In genomic region chr10:77031768-77032375, GRCm38 (mm10) we compare ENCODE assay signal across 8 mouse cellular contexts. TPM values are rescaled to one million over a fixed set of nuclear protein-coding genes. Genes with fewer than 3 reads are reported as not detected.
A peak's percentile ranks its signal among the peaks of the same experiment; 100 is the strongest.
DNase-seq lines count a peak whose midpoint lies in the region; ATAC-seq and TF ChIP-seq lines count a peak whose summit lies in the region.

Gene Slc19a1 (plus strand): TSS chr10:77032241.

- WGBS in heart, postnatal 0 days = 64% methylated on average over 13 of the region's 13 CpGs
- WGBS in forebrain, embryonic 10.5 days = 36% methylated on average over 13 of the region's 13 CpGs
- WGBS in kidney, embryonic 15.5 days = 42% methylated on average over 13 of the region's 13 CpGs
- WGBS in liver, embryonic 15.5 days (ENCODE audit: insufficient replicate concordance) = 67% methylated on average over 13 of the region's 13 CpGs

- H3K4me1 ChIP-seq in heart, postnatal 0 days (ENCODE audit: control insufficient read depth, insufficient read depth) = peaks cover 9% of the 10 kb centered on the region; the same call in 1 of the 2 replicates
- peaks cover 35% of the 10 kb centered on the region for H3K4me1 ChIP-seq in forebrain, embryonic 10.5 days
- H3K4me1 ChIP-seq in kidney, embryonic 15.5 days = peaks cover 30% of the 10 kb centered on the region
- H3K4me1 ChIP-seq in liver, embryonic 15.5 days (replicated peaks) = peaks cover 45% of the 10 kb centered on the region

- H3K9ac ChIP-seq in heart, postnatal 0 days (replicated peaks; ENCODE audit: low read depth, low read length) = peak within 1 kb of the TSS; percentile 60
- peak within 1 kb of the TSS; percentile 76 for H3K9ac ChIP-seq in kidney, embryonic 15.5 days
- peak within 1 kb of the TSS; percentile 64 for H3K9ac ChIP-seq in liver, embryonic 15.5 days

- H3K27me3 ChIP-seq in heart, postnatal 0 days (ENCODE audit: control insufficient read depth, insufficient read depth, low read length) = 0 out of 2 replicates have a peak, but pooled peaks cover 6% of the 10 kb centered on the region
- peaks cover 25% of the 10 kb centered on the region for H3K27me3 ChIP-seq in forebrain, embryonic 10.5 days (ENCODE audit: poor library complexity, severe bottlenecking)
- H3K27me3 ChIP-seq in kidney, embryonic 15.5 days = no peaks in the 10 kb centered on the region
- H3K27me3 ChIP-seq in liver, embryonic 15.5 days = peaks cover 7% of the 10 kb centered on the region; the same call in 1 of the 2 replicates

- ATAC-seq in heart, postnatal 0 days (ENCODE audit: insufficient read depth, low read depth) = no peak
- peak; percentile 0; the same call in 1 of the 2 replicates for ATAC-seq in kidney, embryonic 15.5 days (replicated peaks; ENCODE audit: low FRiP score)
- ATAC-seq in liver, embryonic 15.5 days (ENCODE audit: insufficient read depth) = no peak

- no peak for TF ChIP-seq CTCF in heart, postnatal 0 days (IDR thresholded peaks at IDR 0.05; ENCODE audit: low read depth)

- peak within 1 kb of the TSS; percentile 60 for H3K4me3 ChIP-seq in heart, postnatal 0 days (ENCODE audit: low read depth, low read length)
- H3K4me3 ChIP-seq in forebrain, embryonic 10.5 days = peak within 1 kb of the TSS; percentile 83
- peak within 1 kb of the TSS; percentile 74 for H3K4me3 ChIP-seq in kidney, embryonic 15.5 days (replicated peaks)
- peak within 1 kb of the TSS; percentile 66 for H3K4me3 ChIP-seq in liver, embryonic 15.5 days (replicated peaks)

- H3K9me3 ChIP-seq in heart, postnatal 0 days (replicated peaks; ENCODE audit: control insufficient read depth, low read length) = no peaks in the 10 kb centered on the region
- no peaks in the 10 kb centered on the region for H3K9me3 ChIP-seq in forebrain, embryonic 10.5 days
- no peaks in the 10 kb centered on the region for H3K9me3 ChIP-seq in kidney, embryonic 15.5 days (replicated peaks)
- H3K9me3 ChIP-seq in liver, embryonic 15.5 days (replicated peaks) = no peaks in the 10 kb centered on the region

- no peak for TF ChIP-seq EP300 in heart, postnatal 0 days (IDR thresholded peaks at IDR 0.05; ENCODE audit: low read depth)

- H3K4me2 ChIP-seq in heart, postnatal 0 days (ENCODE audit: low read depth, low read length) = peak within 1 kb of the TSS; percentile 91
- peak within 1 kb of the TSS; percentile 90 for H3K4me2 ChIP-seq in kidney, embryonic 15.5 days
- peak within 1 kb of the TSS; percentile 97 for H3K4me2 ChIP-seq in liver, embryonic 15.5 days

- DNase-seq in heart, postnatal 0 days (ENCODE audit: low spot score) = no peak
- DNase-seq in heart, adult 8-10 months (ENCODE audit: low spot score) = no peak
- DNase-seq in ZHBTc4 (ENCODE audit: low read depth, low spot score) = peak; percentile 76
- DNase-seq in forebrain, embryonic 10.5 days (ENCODE audit: extremely low spot score, low spot score) = no peak
- DNase-seq in gastrocnemius, adult 8-10 months (ENCODE audit: low spot score in 2 of 2) = no peak
- no peak for DNase-seq in spleen, postnatal 14 days (ENCODE audit: low spot score in 2 of 2)

- H3K36me3 ChIP-seq in heart, postnatal 0 days (replicated peaks; ENCODE audit: control insufficient read depth, insufficient read depth, low read length) = no peaks in the 10 kb centered on the region
- peaks cover 6% of the 10 kb centered on the region for H3K36me3 ChIP-seq in forebrain, embryonic 10.5 days (replicated peaks)
- no peaks in the 10 kb centered on the region for H3K36me3 ChIP-seq in kidney, embryonic 15.5 days
- H3K36me3 ChIP-seq in liver, embryonic 15.5 days (replicated peaks) = no peaks in the 10 kb centered on the region

- no peak within 1 kb of the TSS for H3K27ac ChIP-seq in heart, postnatal 0 days (ENCODE audit: low read depth)
- peak within 1 kb of the TSS; percentile 90 for H3K27ac ChIP-seq in forebrain, embryonic 10.5 days
- peak within 1 kb of the TSS; percentile 91 for H3K27ac ChIP-seq in kidney, embryonic 15.5 days
- no peak within 1 kb of the TSS for H3K27ac ChIP-seq in liver, embryonic 15.5 days (replicated peaks)

RNA-seq across cellular contexts. Expression of gene Slc19a1, which starts in this region (rescaled TPM):
- total RNA-seq in heart, postnatal 0 days (2014; rRNA removed; ENCODE audit: low replicate concordance) = 6.2 and 8.5 TPM in 2 replicates
- polyA plus RNA-seq in heart, postnatal 0 days (2015; fragmentation: Nextera tagmentation; extraction: Ambion mirVana) = 7.1 and 8.2 TPM in 2 replicates
- 1 to 10 TPM; 4.2 to 7.9 (median 6.0) TPM for total RNA-seq in heart, adult 8-10 months (2022)
- polyA plus RNA-seq in forebrain, embryonic 10.5 days (2016; fragmentation: Nextera tagmentation; extraction: Ambion mirVana) = 37.1 and 44.4 TPM in 2 replicates
- polyA plus RNA-seq in kidney, embryonic 15.5 days (2015; fragmentation: Nextera tagmentation; extraction: Ambion mirVana) = 43.1 and 43.7 TPM in 2 replicates
- polyA plus RNA-seq in liver, embryonic 15.5 days (2015; fragmentation: Nextera tagmentation; extraction: Ambion mirVana) = 14.0 and 16.4 TPM in 2 replicates
- 1 to 10 TPM; 4.6 to 5.5 (median 4.9) TPM for total RNA-seq in gastrocnemius, adult 8-10 months (2022)

Comparison
In these comparisons a context has a peak if more than half of its experiments do, and no peak if none do; other contexts are left out.
1. H3K27ac ChIP-seq: peak in forebrain, embryonic 10.5 days (single experiment) and kidney, embryonic 15.5 days (single experiment); none in heart, postnatal 0 days (single experiment) and liver, embryonic 15.5 days (single experiment).
2. Peak in every context shown above with its lines, with median percentiles within 50 percentile points of each other: H3K4me2 ChIP-seq, H3K4me3 ChIP-seq and H3K9ac ChIP-seq.